Mouse (Mus musculus) myocyte (in vitro differentiated cells): ENCODE data around the gene March2.
"Not testable (repeated sequence)": the region's sequence is repeated elsewhere in the genome, so short reads cannot be mapped to it uniquely, and the experiment has no call there.

ENCODE experiments used
- POLR2A ChIP-seq: IDR thresholded peaks from one replicate; pipeline ENCODE4 v1.6.1; 2011; ENCODE audit warnings: low read depth, mild to moderate bottlenecking, control low read depth, moderate library complexity; ENCODE audit not compliant: insufficient read length
- USF1 ChIP-seq: IDR thresholded peaks from one replicate; pipeline ENCODE4 v1.6.1; 2011; ENCODE audit warnings: low read depth, mild to moderate bottlenecking, control low read depth, moderate library complexity

- not testable (repeated sequence) for TF ChIP-seq POLR2A, USF1
Measured at GRCm38 (mm10) chr17:33733526-33733925, 15.1 kb upstream of the March2 start.
